Mouse (Mus musculus) c-Kit-positive CD71-negative TER-119-negative erythroid progenitor cells, embryonic 14.5 days (primary cell): Measurements from ENCODE around the gene Hat1.

Source experiments
- DNase-seq: peaks from one replicate; pipeline ENCODE4 v3.0.0-alpha.2; 2013; ENCODE audit warnings: low read depth

The Hat1 gene

DNA sequence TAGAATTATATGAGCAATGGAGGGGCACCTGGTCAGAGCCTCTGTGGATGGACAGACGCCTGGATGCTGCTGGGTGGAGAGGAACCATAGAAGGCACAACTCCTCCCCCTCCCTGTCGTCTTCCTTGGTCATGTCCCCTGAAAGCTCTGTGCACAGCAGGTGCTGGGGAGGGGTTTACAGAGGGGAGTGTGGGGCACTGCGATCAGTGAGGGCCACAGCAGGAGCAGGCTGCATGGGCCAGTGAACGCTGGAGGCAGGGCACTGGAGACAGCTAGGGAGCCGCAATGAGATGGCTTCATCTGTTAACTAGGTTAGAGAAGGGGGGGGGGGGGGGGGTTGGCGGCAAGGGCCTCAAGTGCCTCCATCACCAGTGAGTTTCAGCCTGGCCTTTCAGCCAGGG is 77.3 kb downstream of the Hat1 start:
- no peak for DNase-seq

DNA sequence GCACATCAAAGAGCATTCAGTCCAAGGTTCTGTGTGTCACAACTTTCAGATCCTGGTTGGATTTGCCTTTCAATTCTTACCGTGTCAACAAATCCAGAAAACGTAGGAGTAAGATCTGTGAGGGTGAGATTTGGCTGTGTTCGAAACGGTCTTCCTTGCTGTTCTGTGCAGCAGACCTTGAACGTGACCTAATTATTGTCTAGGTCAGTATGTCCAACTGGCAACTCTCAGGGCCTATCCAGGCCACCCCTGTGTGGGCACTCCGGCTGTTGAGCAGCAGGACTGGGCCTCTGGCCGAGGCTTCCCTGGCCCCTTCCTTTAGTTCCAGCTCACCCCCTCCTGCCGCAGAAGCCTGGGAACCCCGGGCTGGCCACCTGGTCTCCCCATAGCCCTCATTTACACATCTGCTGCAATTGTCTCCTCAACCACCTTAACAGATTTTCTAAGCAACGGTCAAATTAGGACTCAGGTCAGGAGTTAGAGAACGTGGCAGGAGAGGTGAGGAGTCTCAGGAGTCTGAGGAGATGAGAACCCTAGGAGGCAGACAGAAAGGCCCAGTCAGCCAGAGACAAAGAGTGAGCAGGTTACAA is 78.2 kb downstream of the Hat1 start:
- no peak for DNase-seq

DNA sequence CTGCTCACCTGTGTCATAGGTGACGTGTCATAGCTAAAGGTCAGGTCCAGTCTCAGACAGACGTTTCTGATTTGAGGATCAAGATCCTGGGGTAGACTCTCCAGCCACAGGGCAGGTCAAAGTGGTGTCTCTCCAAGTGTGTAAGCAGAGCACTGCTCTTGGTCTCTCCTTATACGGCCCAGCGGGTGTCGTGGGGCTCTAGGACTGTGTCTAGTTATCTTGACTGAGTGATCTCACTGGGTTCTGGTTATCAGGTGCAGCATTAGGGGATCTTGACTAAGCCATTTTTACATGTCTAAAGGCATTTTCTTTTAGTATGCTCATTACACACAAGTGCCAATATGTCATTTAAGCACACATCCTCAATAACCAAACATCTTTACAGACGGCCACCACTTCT is 82.3 kb downstream of the Hat1 start:
- DNase-seq: no peak

DNA sequence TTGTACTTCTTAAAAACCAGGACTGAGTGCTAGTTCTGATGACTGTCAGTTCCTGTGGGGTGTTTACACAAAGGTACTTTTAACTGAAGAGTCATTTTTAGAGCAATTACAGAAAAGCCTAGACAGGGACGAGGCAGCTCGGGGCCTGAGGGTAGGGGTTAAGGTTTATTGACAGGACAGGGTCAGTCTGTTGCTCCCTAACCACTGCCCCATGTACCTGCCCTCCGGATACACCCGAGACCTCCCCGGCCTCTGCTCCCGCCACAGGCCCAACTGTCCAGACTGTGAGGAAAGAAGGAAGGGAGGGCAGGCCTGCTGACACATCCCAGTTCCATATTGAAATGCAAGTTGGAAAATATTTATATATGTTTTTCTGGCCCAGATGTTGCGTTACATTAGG is 85.1 kb downstream of the Hat1 start:
- no peak for DNase-seq

DNA sequence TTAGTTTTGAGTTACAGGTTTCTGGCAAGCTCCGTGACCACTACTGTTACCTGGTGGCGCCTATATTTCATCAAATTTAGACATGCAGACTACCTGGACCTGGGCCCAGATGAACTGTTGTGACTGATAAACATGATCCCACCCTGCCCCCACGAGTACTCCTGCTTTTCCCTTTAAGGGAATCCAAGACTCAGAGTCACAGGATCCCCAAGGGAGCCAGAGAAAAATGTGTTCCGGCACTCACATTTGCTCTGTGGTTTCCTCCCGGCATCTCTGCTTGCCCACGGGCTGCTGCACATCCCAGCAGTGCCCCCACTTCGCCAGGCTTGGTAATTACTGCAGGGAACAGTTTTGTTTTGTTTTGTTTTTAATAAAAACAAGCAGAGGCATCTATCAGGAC is 85.6 kb downstream of the Hat1 start:
- no peak for DNase-seq

DNA sequence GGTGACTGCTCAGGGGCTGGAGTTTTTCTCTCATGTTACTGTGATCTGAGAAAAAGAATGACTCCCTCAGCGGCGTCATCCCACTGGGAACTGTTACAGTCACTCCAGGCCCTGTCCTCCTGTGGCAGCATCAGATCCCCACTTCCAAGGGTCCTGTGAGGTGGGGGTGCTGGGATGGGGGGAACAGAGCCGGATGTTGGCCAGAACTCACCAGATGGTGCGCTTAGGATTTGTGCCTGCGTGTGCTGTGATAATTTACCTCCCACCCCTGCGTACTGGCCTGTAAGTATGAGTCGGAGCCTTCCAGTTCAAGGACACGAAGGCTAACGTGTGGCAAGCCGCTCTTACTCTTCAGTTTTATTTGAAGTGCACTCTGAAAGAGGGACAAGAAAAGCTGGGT is 86.6 kb downstream of the Hat1 start:
- no peak for DNase-seq

DNA sequence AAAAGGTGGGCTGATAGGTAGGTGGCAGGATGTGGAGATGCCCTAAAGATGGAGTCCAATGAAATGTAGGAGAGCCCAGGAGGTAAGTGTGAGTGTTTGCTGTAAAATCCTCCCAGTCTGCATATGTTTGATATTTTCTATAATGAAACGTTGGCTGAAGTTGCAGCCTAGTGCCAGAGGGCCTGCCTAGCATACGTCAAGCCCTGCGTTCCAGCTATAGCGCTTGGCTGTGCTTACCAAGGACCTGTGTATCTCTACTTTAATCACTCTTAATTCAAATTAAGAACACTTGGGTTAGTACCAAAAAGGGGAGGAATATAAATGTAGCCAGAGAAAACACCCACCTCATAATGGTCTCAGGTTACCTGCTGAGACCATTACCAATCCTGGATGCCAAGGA is 87.0 kb downstream of the Hat1 start:
- DNase-seq: no peak

DNA sequence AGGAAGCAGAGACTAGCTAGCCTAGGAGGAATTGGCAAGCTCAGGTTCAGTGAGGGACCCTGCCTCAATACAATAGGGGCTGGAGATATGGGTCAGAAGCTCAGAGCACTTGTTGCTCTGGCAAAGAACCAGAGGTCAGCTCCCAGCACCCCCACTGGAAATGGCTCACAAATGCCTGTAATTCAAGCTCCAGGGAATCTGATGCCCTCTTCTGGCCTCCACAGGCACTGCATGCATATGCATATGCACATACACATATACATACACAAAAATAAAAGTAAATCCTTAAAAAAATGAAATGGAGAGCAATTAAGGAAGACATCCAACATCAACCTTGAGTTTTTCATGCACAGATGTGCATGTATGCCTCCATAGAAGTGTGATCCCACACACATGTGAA is 89.0 kb downstream of the Hat1 start:
- no peak for DNase-seq

DNA sequence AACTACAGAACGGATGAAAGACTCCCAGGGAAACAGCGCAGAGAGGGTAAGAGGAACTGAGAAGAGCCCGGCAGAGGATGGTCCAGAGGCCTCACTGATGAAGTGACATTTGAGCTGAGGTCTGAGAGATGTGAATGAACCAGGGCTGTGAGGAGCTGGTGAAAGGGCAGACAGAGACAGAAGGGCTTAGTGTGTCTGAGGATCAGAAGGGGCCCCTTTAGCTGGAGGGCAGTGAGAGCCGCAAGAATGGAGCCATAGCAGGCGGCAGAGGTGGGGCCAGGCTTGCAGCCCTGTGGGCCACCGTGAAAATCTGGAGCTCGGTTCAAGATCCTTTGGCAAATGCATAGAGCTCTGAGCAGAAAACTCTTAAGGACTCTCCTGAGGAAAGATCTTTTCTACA is 91.2 kb downstream of the Hat1 start:
- no peak for DNase-seq

DNA sequence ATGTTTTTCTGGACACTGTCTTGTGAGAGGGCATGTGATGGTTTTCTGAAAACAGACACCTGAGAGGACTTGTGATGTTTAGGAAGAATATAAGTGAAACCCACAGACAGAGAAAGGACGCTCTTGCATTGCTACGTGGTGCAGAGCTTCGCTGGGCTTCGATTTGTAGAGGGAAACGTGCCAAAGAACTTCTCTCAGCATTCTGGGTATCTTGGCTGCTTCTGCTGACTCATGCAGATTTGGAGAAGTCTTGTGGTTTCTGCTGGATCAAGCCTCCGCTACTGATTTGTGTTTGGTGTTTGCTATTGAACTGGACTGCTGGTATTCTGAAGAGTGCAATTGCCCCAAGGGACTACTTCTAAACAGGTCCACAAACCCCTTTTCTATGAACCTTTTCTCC is 93.1 kb downstream of the Hat1 start:
- no peak for DNase-seq

DNA sequence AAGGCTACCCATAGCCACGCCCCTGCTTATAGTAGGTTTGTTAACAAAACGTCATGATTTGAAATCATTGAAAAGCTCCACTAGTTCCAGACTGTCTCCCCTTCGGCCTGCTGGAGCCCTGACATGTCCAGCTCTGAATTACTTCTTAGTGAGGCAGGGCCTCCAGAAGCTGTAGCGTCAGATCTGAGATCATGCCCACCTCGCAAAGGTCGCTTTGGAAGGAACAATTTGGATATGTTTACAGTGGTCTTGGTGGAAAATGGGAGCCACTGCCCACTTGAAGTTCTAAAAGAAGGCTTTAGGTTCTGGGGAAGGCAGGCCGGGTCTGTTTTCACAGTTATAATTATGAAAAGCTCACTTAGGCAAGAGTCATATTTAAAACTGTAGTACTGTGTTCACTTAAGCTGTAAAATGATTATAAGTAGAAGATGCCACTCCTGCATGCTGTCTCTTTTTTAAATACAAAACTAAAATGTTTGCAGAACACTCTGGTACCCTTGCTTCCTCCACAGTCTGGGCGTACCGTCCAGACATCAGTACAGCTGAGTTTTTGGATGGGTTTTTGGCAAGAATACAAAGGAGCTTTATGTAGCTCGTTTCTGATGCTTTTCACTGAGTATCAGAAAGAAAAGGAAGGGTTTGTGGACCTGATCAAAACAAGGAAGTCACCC is 94.4 kb downstream of the Hat1 start:
- DNase-seq: no peak

DNA sequence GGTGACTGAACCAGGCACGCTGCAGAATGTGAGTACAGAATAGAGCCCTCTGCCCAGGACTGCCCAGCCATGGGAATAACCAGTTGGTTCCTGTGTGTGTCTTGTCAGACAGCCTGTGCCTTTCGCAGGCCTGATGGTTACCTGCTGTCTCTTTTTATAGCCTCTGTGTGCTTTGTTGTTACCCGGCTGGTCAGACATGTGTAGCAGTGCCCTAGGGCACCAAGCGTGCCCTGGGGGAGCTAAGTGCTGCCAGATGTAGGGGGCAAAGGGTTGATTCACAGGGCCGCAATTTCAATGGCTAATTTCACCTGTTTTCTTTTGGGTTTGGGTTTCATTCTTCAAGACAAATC is 94.9 kb downstream of the Hat1 start:
- DNase-seq: no peak
